Mouse (Mus musculus): ENCODE measurements around the gene Fam135a. TPM values are rescaled to one million over a fixed set of nuclear protein-coding genes. Genes with fewer than 3 reads are reported as not detected.

Fam135a gene
- total RNA-seq (2021), result 10 to 100 TPM; 36.3 to 37.5 TPM

- peak; percentile 93 to 99 for DNase-seq (ENCODE audit: extremely low spot score in 1 of 2, low spot score in 2 of 2)
- intact Hi-C loops (cut with DNase I), result no loop called here
These were observed at the start of gene Fam135a for GRCm38 (mm10) chr1:24099926-24100869. Gene Fam135a, minus strand, starts transcription at chr1:24100341.

GRCm38 (mm10) chr1:24143504-24143903, 43.4 kb upstream of the Fam135a start:
- no peak for DNase-seq (ENCODE audit: extremely low spot score in 1 of 2, low spot score in 2 of 2)

GRCm38 (mm10) chr1:24140555-24140954, 40.4 kb upstream of the Fam135a start:
- no peak for DNase-seq (ENCODE audit: extremely low spot score in 1 of 2, low spot score in 2 of 2)
- intact Hi-C loops (cut with DNase I), result no loop called here

More at GRCm38 (mm10) chr1:24143504-24143903, 43.4 kb upstream of the Fam135a start:
- intact Hi-C loops (cut with DNase I), result no loop called here

- intact Hi-C loops (cut with DNase I), result loop anchor here (2.0 to 5.0 kb wide), 2 partner anchors 112 to 430 kb away; no protein-coding TSS in a partner anchor
- peak; percentile 46 to 53 for DNase-seq (ENCODE audit: extremely low spot score in 1 of 2, low spot score in 2 of 2)
These were observed 37.0 kb upstream of the Fam135a start for GRCm38 (mm10) chr1:24137133-24137532.

GRCm38 (mm10) chr1:24134792-24135191, 34.7 kb upstream of the Fam135a start:
- DNase-seq (ENCODE audit: extremely low spot score in 1 of 2, low spot score in 2 of 2), result no peak
- intact Hi-C loops (cut with DNase I), result loop anchor here (5.0 kb wide), 1 partner anchor 427 kb away; no protein-coding TSS in a partner anchor

GRCm38 (mm10) chr1:24133853-24134252, 33.7 kb upstream of the Fam135a start:
- DNase-seq (ENCODE audit: extremely low spot score in 1 of 2, low spot score in 2 of 2), result peak in 1 of 2 experiments; percentile 23
- intact Hi-C loops (cut with DNase I), result no loop called here

- intact Hi-C loops (cut with DNase I), result no loop called here
- DNase-seq (ENCODE audit: extremely low spot score in 1 of 2, low spot score in 2 of 2), result no peak
These were observed 27.7 kb upstream of the Fam135a start for GRCm38 (mm10) chr1:24127866-24128265.

- DNase-seq (ENCODE audit: extremely low spot score in 1 of 2, low spot score in 2 of 2), result no peak
- intact Hi-C loops (cut with DNase I), result no loop called here
These were observed 24.5 kb upstream of the Fam135a start for GRCm38 (mm10) chr1:24124610-24125009.

GRCm38 (mm10) chr1:24122582-24122981, 22.4 kb upstream of the Fam135a start:
- intact Hi-C loops (cut with DNase I), result no loop called here
- no peak for DNase-seq (ENCODE audit: extremely low spot score in 1 of 2, low spot score in 2 of 2)

- no peak for DNase-seq (ENCODE audit: extremely low spot score in 1 of 2, low spot score in 2 of 2)
- intact Hi-C loops (cut with DNase I), result no loop called here
These were observed 8.0 kb upstream of the Fam135a start for GRCm38 (mm10) chr1:24107971-24108773.

GRCm38 (mm10) chr1:24107378-24107777, 7.2 kb upstream of the Fam135a start:
- DNase-seq (ENCODE audit: extremely low spot score in 1 of 2, low spot score in 2 of 2), result peak in 1 of 2 experiments; percentile 24
- intact Hi-C loops (cut with DNase I), result no loop called here

GRCm38 (mm10) chr1:24102579-24103149, 2.5 kb upstream of the Fam135a start:
- intact Hi-C loops (cut with DNase I), result no loop called here
- no peak for DNase-seq (ENCODE audit: extremely low spot score in 1 of 2, low spot score in 2 of 2)

- peak in 1 of 2 experiments; percentile 25 for DNase-seq (ENCODE audit: extremely low spot score in 1 of 2, low spot score in 2 of 2)
- intact Hi-C loops (cut with DNase I), result no loop called here
These were observed 773 bp upstream of the Fam135a start for GRCm38 (mm10) chr1:24100870-24101358.

GRCm38 (mm10) chr1:24099541-24099925, 608 bp downstream of the Fam135a start:
- intact Hi-C loops (cut with DNase I), result no loop called here
- no peak for DNase-seq (ENCODE audit: extremely low spot score in 1 of 2, low spot score in 2 of 2)

GRCm38 (mm10) chr1:24097541-24097940, 2.6 kb downstream of the Fam135a start:
- intact Hi-C loops (cut with DNase I), result no loop called here
- DNase-seq (ENCODE audit: extremely low spot score in 1 of 2, low spot score in 2 of 2), result no peak

GRCm38 (mm10) chr1:24092414-24092813, 7.7 kb downstream of the Fam135a start:
- no peak for DNase-seq (ENCODE audit: extremely low spot score in 1 of 2, low spot score in 2 of 2)
- intact Hi-C loops (cut with DNase I), result no loop called here

- intact Hi-C loops (cut with DNase I), result no loop called here
These were observed 9.5 kb downstream of the Fam135a start for GRCm38 (mm10) chr1:24090603-24091002.

GRCm38 (mm10) chr1:24090094-24090493, 10.0 kb downstream of the Fam135a start:
- intact Hi-C loops (cut with DNase I), result no loop called here

More at GRCm38 (mm10) chr1:24090603-24091002, 9.5 kb downstream of the Fam135a start:
- DNase-seq (ENCODE audit: extremely low spot score in 1 of 2, low spot score in 2 of 2), result no peak

GRCm38 (mm10) chr1:24086176-24086575, 14.0 kb downstream of the Fam135a start:
- DNase-seq (ENCODE audit: extremely low spot score in 1 of 2, low spot score in 2 of 2), result no peak
- intact Hi-C loops (cut with DNase I), result no loop called here

More at GRCm38 (mm10) chr1:24090094-24090493, 10.0 kb downstream of the Fam135a start:
- DNase-seq (ENCODE audit: extremely low spot score in 1 of 2, low spot score in 2 of 2), result no peak
